Mouse (Mus musculus) kidney, adult 2 months (tissue): ENCODE data around the gene 2810408A11Rik.

Experiments used
- CTCF ChIP-seq: fragments of 200-500 bp; conservative IDR thresholded peaks from 2 replicates; pipeline ENCODE4 v1.5.1; 2011; ENCODE audit warnings: low read depth, mild to moderate bottlenecking, control low read depth, low read length, moderate library complexity, mixed read lengths; ENCODE audit not compliant: insufficient read depth, insufficient read length
- POLR2A ChIP-seq: fragments of 200-500 bp; IDR thresholded peaks from one replicate; pipeline ENCODE4 v1.6.1; 2011; ENCODE audit warnings: low read depth, low read length, control low read depth

DNA sequence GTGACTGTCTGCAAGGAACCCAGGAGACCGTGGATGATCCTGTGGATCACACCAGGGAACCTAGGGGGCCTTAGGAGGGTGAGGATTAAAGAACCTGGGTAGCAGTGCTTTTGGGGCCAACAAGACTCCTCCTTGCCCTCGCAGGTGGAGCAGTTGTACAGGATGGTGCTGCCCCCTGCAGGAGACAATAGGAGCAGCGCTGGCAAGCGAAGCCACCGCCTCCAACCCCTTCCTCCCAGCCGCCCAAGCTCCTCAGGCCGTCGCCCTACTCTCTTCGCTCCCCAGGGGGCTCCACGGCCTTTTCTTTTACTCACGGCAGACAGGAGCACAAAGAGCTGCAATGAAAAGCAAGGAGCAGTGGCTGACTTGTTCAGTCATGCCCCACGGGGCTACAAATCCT is 23.9 kb downstream of the 2810408A11Rik start:
- TF ChIP-seq CTCF: peak; percentile 90
- no peak for TF ChIP-seq POLR2A
